Mouse (Mus musculus): Measurements from ENCODE around the gene Cyp2b13.
"Not testable (repeated sequence)": the region's sequence is repeated elsewhere in the genome, so short reads cannot be mapped to it uniquely, and the experiment has no call there.

The Cyp2b13 gene

DNA sequence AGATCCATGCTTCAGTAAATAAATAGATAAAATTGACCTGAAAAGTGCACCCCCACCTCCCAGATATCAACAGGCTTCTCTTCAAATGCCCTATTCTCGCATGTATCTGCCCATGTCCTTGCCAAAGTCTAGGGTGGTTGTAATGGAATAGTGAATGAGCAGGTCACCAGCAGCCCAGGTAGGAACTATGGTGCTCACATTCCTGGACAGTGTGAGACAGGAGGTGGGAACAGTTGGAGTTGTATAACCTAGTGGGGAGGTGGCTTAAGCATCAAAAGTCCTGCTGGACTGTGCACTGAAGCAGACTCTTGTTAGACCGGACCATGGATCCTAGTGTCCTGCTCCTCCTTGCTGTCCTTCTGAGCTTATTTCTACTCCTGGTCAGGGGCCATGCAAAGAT, at the start of gene Cyp2b13:
Gene Cyp2b13, plus strand, starts transcription at position 301 of the 400 bp plus-strand sequence.
- not testable (repeated sequence) for DNase-seq (ENCODE audit: low read depth)

DNA sequence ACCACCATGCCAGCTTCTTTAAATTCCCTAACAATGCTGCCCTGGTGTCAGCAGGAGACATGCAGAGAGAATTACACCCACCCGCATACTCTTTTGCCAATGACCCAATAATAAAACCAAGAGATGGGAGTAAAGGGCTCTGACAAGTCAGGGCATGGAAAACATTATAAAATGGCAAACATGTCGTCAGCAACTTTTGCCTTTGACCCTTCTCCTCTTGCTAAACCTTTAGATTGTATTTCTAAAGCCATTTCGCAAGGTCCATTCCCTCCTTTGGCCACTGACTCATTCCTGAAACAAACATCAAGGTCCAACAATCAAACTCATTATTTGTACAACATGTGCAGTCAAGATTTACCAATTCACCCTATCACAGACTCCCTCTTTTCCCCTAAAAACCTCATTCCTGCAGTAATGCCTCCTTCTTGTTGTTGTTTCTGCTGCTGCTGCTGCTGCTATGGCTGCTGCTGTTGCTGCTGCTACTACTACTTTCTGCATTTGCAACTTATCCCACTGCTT, 41.4 kb upstream of the Cyp2b13 start:
- not testable (repeated sequence) for DNase-seq (ENCODE audit: low read depth)

DNA sequence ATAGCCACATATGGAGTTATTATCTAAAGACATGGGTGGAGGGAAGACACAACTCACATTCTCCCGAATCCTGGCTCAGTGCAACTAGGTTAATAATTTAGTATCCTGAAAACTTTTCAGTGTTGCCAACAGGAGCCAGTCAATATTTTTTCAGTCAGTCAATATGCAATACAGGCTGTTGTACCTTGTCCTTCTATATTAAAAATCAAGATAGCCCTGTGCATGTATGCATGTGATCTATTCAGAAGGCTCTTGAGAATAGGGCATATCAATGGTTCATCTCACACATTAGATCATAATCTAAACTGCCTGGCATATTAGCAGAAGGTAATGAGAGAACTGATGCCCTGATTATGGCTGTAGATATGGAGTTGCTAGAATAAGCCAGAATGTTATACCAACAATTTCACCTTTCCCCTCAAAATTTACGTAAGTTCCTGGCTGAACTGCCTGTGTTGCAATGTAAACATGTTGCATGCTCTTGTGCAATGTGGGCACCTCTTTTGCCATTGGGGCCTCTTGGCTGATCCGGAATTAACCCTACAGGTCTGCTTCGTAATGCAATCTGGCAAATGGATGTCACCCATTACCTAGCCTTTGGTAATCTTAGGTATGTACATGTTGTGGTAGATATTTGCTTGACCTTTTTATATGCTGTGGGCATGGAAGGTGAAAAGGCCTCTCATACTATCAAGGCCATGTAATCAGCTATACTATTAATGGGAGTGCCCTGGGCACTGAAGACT, 6.2 kb upstream of the Cyp2b13 start:
- DNase-seq (ENCODE audit: low read depth), result not testable (repeated sequence)

DNA sequence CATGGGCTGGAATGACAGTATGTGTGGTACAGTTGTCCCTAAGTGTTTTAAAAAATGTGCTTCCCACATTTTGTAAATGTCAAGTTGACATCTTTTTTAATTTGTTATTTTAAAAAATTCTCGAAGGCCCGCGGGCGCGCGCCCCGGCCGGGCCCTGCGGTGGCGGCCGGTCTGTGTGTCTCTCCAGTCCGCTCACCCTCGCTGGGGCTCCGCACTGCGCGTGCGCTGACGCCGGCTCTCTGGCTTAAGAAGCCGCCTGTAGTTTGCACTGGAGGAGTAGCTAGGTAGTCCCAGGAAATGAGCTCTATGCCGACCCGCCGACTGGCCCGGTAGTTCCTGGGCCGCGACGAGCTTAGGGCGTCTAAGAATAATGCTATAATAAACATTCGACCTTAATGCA, 10.4 kb downstream of the Cyp2b13 start:
- DNase-seq (ENCODE audit: low read depth), result not testable (repeated sequence)

DNA sequence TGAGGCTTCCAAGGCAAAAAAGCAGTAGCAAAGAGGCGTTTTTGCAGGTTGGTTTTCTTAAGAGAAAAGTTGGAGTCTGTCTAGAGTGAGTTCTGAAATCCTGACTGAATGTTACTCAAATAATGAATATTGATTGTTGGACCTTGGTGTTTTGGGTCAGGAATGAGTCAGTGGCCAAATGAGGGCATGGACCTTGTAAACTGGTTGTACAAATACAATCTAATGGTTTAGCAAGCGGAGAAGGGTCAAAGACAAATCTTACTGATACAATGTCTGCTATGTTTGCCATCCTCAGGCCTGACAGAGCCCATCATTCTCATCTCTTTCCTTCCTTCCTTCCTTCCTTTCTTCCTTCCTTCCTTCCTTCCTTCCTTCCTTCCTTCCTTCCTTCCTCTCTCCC, 21.3 kb downstream of the Cyp2b13 start:
- no peak for DNase-seq (ENCODE audit: low read depth)

DNA sequence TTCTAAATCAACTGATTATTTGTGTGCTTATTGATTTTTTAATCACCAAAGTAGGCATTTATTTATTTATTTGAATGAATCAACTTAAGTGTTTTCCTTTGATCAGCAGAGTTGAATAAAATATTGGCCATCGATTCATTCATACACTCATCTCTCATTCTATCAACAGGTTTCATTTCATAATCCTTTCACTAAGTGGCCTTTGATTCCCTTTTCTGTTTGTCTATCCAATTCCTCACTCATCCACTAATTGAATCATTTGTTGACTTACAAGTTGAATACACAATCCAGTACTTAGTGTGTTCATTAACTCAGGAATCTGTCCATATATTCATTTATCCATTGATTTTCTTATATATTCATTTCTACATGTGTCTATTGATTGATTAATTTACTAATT, 26.1 kb downstream of the Cyp2b13 start:
- no peak for DNase-seq (ENCODE audit: low read depth)

DNA sequence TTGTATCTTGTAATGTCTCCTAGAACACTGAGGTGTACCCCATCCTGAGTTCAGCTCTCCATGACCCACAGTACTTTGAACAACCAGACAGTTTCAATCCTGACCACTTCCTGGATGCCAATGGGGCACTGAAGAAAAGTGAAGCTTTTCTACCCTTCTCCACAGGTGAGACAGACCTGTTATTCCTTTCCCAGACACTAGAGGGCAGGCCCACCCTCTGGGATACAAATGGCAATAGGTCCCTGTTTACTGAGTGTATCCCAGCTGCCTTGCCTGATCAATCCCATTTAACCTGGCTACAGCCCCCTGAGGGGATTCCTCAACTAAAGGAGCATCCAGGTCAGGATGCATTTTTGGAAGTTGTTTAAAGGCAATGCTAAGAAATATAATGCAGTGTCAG, 27.3 kb downstream of the Cyp2b13 start:
- not testable (repeated sequence) for DNase-seq (ENCODE audit: low read depth)

DNA sequence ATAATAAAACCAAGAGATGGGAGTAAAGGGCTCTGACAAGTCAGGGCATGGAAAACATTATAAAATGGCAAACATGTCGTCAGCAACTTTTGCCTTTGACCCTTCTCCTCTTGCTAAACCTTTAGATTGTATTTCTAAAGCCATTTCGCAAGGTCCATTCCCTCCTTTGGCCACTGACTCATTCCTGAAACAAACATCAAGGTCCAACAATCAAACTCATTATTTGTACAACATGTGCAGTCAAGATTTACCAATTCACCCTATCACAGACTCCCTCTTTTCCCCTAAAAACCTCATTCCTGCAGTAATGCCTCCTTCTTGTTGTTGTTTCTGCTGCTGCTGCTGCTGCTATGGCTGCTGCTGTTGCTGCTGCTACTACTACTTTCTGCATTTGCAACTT, 78.3 kb downstream of the Cyp2b13 start:
- DNase-seq (ENCODE audit: low read depth), result not testable (repeated sequence)

DNA sequence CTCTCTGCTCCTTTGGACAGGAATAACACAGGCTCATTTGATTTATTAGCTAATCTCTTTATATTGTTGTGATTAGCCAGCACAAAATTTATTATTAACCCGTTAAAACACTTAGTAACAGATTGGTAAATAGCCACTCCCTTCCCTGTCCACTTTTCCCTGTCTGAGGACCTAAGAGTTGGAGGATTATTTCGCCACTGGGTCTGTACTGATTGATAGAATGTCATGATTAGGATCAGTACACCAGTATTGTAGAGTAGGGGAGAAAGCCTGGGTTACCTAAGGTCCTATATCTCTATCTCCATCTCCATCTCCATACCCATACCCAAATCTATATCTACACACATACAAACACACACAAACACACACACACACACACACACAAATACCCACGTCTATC, 82.4 kb downstream of the Cyp2b13 start:
- DNase-seq (ENCODE audit: low read depth), result not testable (repeated sequence)
